Comparison of ENCODE assay signal across 1 mouse cellular context in the genomic region with DNA sequence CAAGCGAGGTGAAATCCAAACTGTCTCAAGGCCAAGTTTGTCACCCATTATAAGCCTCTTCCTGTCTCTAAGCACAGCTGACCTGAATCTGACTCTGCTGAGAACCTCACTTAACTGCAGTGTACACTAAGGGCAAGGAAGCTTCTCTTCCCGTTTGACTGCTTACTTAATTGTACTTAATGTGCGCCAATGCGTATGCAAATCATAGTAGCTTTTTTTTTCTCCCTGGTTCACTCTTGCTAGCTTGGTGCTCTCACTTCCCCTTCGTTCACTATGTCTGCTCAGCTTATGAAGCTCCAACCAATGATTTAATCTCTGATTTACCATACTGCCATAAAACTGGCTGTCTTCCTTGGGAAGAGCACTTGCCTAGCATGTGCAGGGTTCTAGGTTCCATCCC.
TF ChIP-seq lines count a peak whose summit lies in the region.

No protein-coding gene starts in this region.

TF ChIP-seq in CH12.LX, 34 proteins besides CTCF, POLR2A, EP300 and RAD21 (continued from another document):
- TF ChIP-seq ELF1 (IDR thresholded peaks at IDR 0.05; ENCODE audit: low read depth, low read length) (0 out of 2 replicates have a peak, but pooled peaks have one; percentile 28), ZNF384 (IDR thresholded peaks at IDR 0.05; ENCODE audit: low read depth, low read length) (peak; percentile 98), USF1 (IDR thresholded peaks at IDR 0.05; ENCODE audit: low read depth, low read length) (no peak), ZKSCAN1 (IDR thresholded peaks at IDR 0.05; ENCODE audit: borderline replicate concordance, low read depth, low read length) (no peak), MAZ (IDR thresholded peaks at IDR 0.05; ENCODE audit: low read depth, low read length) (no peak), IRF4 (IDR thresholded peaks at IDR 0.05; ENCODE audit: low read depth, low read length) (peak; percentile 82), ZC3H11A (IDR thresholded peaks at IDR 0.05; ENCODE audit: low read depth, low read length) (no peak), GABPA (IDR thresholded peaks at IDR 0.05; ENCODE audit: insufficient replicate concordance, low read depth, low read length) (no peak), MXI1 (IDR thresholded peaks at IDR 0.05; ENCODE audit: low read depth, low read length) (no peak), NELFE (IDR thresholded peaks at IDR 0.05; ENCODE audit: low read depth, low read length) (0 out of 2 replicates have a peak, but pooled peaks have one; percentile 12), SIN3A (IDR thresholded peaks at IDR 0.05; ENCODE audit: low read length) (no peak), E2F4 (IDR thresholded peaks at IDR 0.05; ENCODE audit: insufficient replicate concordance, low read depth, low read length) (no peak), RCOR1 (conservative IDR thresholded peaks at IDR 0.05; ENCODE audit: low read depth, low read length) (no peak), CHD2 (IDR thresholded peaks at IDR 0.05; ENCODE audit: low read length) (no peak), PAX5 (IDR thresholded peaks at IDR 0.05; ENCODE audit: low read length) (no peak), MAFK (IDR thresholded peaks at IDR 0.05; ENCODE audit: insufficient replicate concordance, low read length) (no peak), TBP (conservative IDR thresholded peaks at IDR 0.05; ENCODE audit: low read depth, low read length) (0 out of 2 replicates have a peak, but pooled peaks have one; percentile 60), ETS1 (conservative IDR thresholded peaks at IDR 0.05; ENCODE audit: low read depth, low read length) (no peak), USF2 (conservative IDR thresholded peaks at IDR 0.05; ENCODE audit: low read depth, low read length) (no peak), NRF1 (IDR thresholded peaks at IDR 0.05; ENCODE audit: low read depth, low read length) (no peak), POLR2AphosphoS2 (IDR thresholded peaks at IDR 0.05; ENCODE audit: low read depth, low read length) (no peak), JUN (IDR thresholded peaks at IDR 0.05; ENCODE audit: insufficient read depth, low read depth, low read length) (no peak), CHD1 (IDR thresholded peaks at IDR 0.05; ENCODE audit: low read depth, low read length) (no peak), ZMIZ1 (IDR thresholded peaks at IDR 0.05; ENCODE audit: low read depth, low read length) (no peak), MYC (IDR thresholded peaks at IDR 0.05; ENCODE audit: low read depth, low read length) (no peak), BHLHE40 (IDR thresholded peaks at IDR 0.05; ENCODE audit: low read depth, low read length) (peak; percentile 37; the same call in 1 of the 2 replicates), MAX (IDR thresholded peaks at IDR 0.05; ENCODE audit: low read length) (no peak), MEF2A (IDR thresholded peaks at IDR 0.05; ENCODE audit: borderline replicate concordance, low read depth, low read length) (0 out of 2 replicates have a peak, but pooled peaks have one; percentile 23), JUND (conservative IDR thresholded peaks at IDR 0.05; ENCODE audit: low read depth, low read length) (no peak)
TF ChIP-seq in CH12.LX: peak in this region for 9.
